Mouse (Mus musculus) bone marrow macrophage, adult 2 months (primary cell): Measurements from ENCODE around the gene Plcl2.

ENCODE experiments used
- CTCF ChIP-seq: IDR thresholded peaks from 2 replicates; pipeline ENCODE4 v1.5.1; 2012; ENCODE audit warnings: low read depth, mild to moderate bottlenecking, low read length, moderate library complexity
- POLR2A ChIP-seq: IDR thresholded peaks from 2 replicates; pipeline ENCODE4 v1.6.1; 2012; ENCODE audit warnings: mild to moderate bottlenecking, low read depth, low read length, borderline replicate concordance

DNA sequence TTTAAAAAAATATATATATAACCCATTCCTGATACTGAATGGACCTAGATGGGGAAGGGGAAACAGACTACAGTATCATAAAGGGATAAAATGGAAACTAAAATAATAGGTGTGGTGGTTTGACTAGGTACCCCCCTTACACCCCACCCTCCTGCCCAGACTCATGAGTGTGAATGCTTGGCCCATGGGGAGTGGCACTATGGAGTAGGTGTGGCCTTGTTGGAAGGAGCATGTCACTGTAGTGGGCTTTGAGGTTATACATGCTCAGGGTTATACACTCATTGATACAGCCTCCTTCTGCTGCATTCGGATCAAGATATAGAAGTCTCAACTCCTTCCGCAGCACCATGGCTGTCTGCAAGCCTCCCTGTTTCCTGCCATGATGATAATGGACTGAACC, 219.8 kb downstream of the Plcl2 start:
- TF ChIP-seq POLR2A: no peak
- no peak for TF ChIP-seq CTCF
